In genomic region chr3:98374062-98374719, GRCm38 (mm10) we compare ENCODE assay signal across 20 mouse cellular contexts. TPM values are rescaled to one million over a fixed set of nuclear protein-coding genes. Genes with fewer than 3 reads are reported as not detected.
DNase-seq lines count a peak whose midpoint lies in the region; ATAC-seq lines count a peak whose summit lies in the region.
"Had no signal": no experiment of that assay in that cellular context is flagged by ENCODE, and none has a peak within 500 bp of the region (broad histone marks: within the 10 kb centered on the region; RNA-seq: fewer than 3 reads in every experiment).

No protein-coding gene starts in this region.

- H3K9ac ChIP-seq in forebrain, embryonic 16.5 days (replicated peaks; ENCODE audit: low read depth, low read length), result no peak overlapping the region
- H3K9ac ChIP-seq in hindbrain, embryonic 11.5 days (ENCODE audit: low read depth, low read length), result no peak overlapping the region
- H3K9ac ChIP-seq: embryonic facial prominence, embryonic 13.5 days; limb, embryonic 12.5 days; liver, embryonic 15.5 days had no signal

- H3K4me3 ChIP-seq in forebrain, embryonic 16.5 days (replicated peaks; ENCODE audit: low read length), result no peak overlapping the region
- no peak overlapping the region for H3K4me3 ChIP-seq in hindbrain, embryonic 11.5 days (ENCODE audit: low read depth, low read length)
- H3K4me3 ChIP-seq: embryonic facial prominence, embryonic 13.5 days; forebrain, embryonic 10.5 days; limb, embryonic 12.5 days; liver, embryonic 15.5 days had no signal

- H3K4me2 ChIP-seq in forebrain, embryonic 16.5 days (ENCODE audit: low read length), result no peak overlapping the region
- no peak overlapping the region for H3K4me2 ChIP-seq in hindbrain, embryonic 11.5 days (replicated peaks; ENCODE audit: low read depth, low read length)
- H3K4me2 ChIP-seq: embryonic facial prominence, embryonic 13.5 days; limb, embryonic 12.5 days; liver, embryonic 15.5 days had no signal

- peak; percentile 17 to 44 for DNase-seq in adrenal gland, adult (ENCODE audit: inconsistent age in 2 of 2, low spot score in 1 of 2)
- no peak for DNase-seq in adrenal gland, postnatal 25 days
- peak; percentile 21 for DNase-seq in 3134 (ENCODE audit: extremely low read depth, insufficient read length, low spot score)
- peak; percentile 64 for DNase-seq in heart, adult 8-10 months (ENCODE audit: low spot score)
- DNase-seq in heart, postnatal 10 days, result peak; percentile 31 to 38
- DNase-seq in hindbrain, embryonic 11.5 days (ENCODE audit: low spot score), result no peak
- DNase-seq in left cerebral cortex, postnatal 36 days (ENCODE audit: low spot score in 2 of 2), result no peak
- DNase-seq: adrenal gland, adult 2 months; cerebellum, adult 2 months; kidney, adult 9 months; kidney, postnatal 4 days; layer of hippocampus, postnatal 36 days; thymus, postnatal 14 days had no signal

- H3K9me3 ChIP-seq in forebrain, embryonic 16.5 days (ENCODE audit: control insufficient read depth, low read length), result no peaks in the 10 kb centered on the region
- H3K9me3 ChIP-seq in hindbrain, embryonic 11.5 days (ENCODE audit: control insufficient read depth, low read length), result no peaks in the 10 kb centered on the region
- H3K9me3 ChIP-seq: embryonic facial prominence, embryonic 13.5 days; liver, embryonic 15.5 days had no signal

- H3K27ac ChIP-seq in forebrain, embryonic 16.5 days (ENCODE audit: low read length), result no peak overlapping the region
- H3K27ac ChIP-seq in hindbrain, embryonic 11.5 days (ENCODE audit: low read depth, low read length), result no peak overlapping the region
- H3K27ac ChIP-seq: embryonic facial prominence, embryonic 13.5 days; forebrain, embryonic 10.5 days; limb, embryonic 12.5 days; liver, embryonic 15.5 days had no signal

- 82% methylated on average over 3 of the region's 3 CpGs for WGBS in forebrain, embryonic 16.5 days
- 83% methylated on average over 3 of the region's 3 CpGs for WGBS in hindbrain, embryonic 11.5 days

- intact Hi-C loops in heart, postnatal 10 days (cut with DNase I), result no loop called here
- intact Hi-C loops in left cerebral cortex, postnatal 36 days (cut with DNase I), result no loop called here

- no peak for ATAC-seq in forebrain, embryonic 16.5 days
- ATAC-seq in hindbrain, embryonic 11.5 days (ENCODE audit: low FRiP score), result no peak

- no peaks in the 10 kb centered on the region for H3K27me3 ChIP-seq in forebrain, embryonic 16.5 days (replicated peaks; ENCODE audit: control insufficient read depth, insufficient read depth, low read length)
- no peaks in the 10 kb centered on the region for H3K27me3 ChIP-seq in hindbrain, embryonic 11.5 days (ENCODE audit: control insufficient read depth, insufficient read depth, low read length)
- H3K27me3 ChIP-seq: embryonic facial prominence, embryonic 13.5 days; limb, embryonic 12.5 days; liver, embryonic 15.5 days had no signal

- no peaks in the 10 kb centered on the region for H3K4me1 ChIP-seq in forebrain, embryonic 16.5 days (replicated peaks; ENCODE audit: control insufficient read depth, insufficient read depth, low read length)
- H3K4me1 ChIP-seq in hindbrain, embryonic 11.5 days (replicated peaks; ENCODE audit: control insufficient read depth, insufficient read depth, low read length), result no peaks in the 10 kb centered on the region
- H3K4me1 ChIP-seq: embryonic facial prominence, embryonic 13.5 days; limb, embryonic 12.5 days had no signal

- no peaks in the 10 kb centered on the region for H3K36me3 ChIP-seq in forebrain, embryonic 16.5 days (ENCODE audit: control insufficient read depth, insufficient read depth)
- H3K36me3 ChIP-seq in hindbrain, embryonic 11.5 days (ENCODE audit: control insufficient read depth, insufficient read depth, low read length), result no peaks in the 10 kb centered on the region
- H3K36me3 ChIP-seq: embryonic facial prominence, embryonic 13.5 days; forebrain, embryonic 10.5 days; limb, embryonic 12.5 days; liver, embryonic 15.5 days had no signal

RNA-seq across cellular contexts. Expression of gene Zfp697, which starts 8.1 kb away (rescaled TPM):
- 6.1 and 6.2 TPM in 2 replicates for total RNA-seq in adrenal gland, postnatal 25 days (2021)
- total RNA-seq in heart, adult 8-10 months (2022), result 1 to 10 TPM; 6.9 to 8.7 (median 7.4) TPM
- total RNA-seq in heart, postnatal 10 days (2021), result 1 to 10 TPM; 7.9 to 8.6 TPM
- 14.7 and 18.1 TPM in 2 replicates for polyA plus RNA-seq in forebrain, embryonic 16.5 days (2015; fragmentation: Nextera tagmentation; extraction: Ambion mirVana)
- 12.2 and 15.5 TPM in 2 replicates for polyA plus RNA-seq in hindbrain, embryonic 11.5 days (2014; fragmentation: Nextera tagmentation; extraction: Ambion mirVana)
- total RNA-seq in left cerebral cortex, postnatal 36 days (2021), result 10 to 100 TPM; 32.1 to 38.1 TPM
- total RNA-seq: megakaryocyte-erythroid progenitor cell, adult 5-6 weeks; monocyte, adult 5-6 weeks had no signal

RNA-seq across cellular contexts. Expression of gene Phgdh, which starts 34.4 kb away (rescaled TPM):
- total RNA-seq in adrenal gland, postnatal 25 days (2021), result 15.4 and 17.6 TPM in 2 replicates
- total RNA-seq in heart, adult 8-10 months (2022), result 1 to 10 TPM; 1.1 to 1.8 (median 1.5) TPM
- 1 to 10 TPM; 5.9 to 7.4 TPM for total RNA-seq in heart, postnatal 10 days (2021)
- polyA plus RNA-seq in forebrain, embryonic 16.5 days (2015; fragmentation: Nextera tagmentation; extraction: Ambion mirVana), result 168 and 190 TPM in 2 replicates
- polyA plus RNA-seq in hindbrain, embryonic 11.5 days (2014; fragmentation: Nextera tagmentation; extraction: Ambion mirVana), result 311 and 319 TPM in 2 replicates
- total RNA-seq in left cerebral cortex, postnatal 36 days (2021), result 10 to 100 TPM; 51.1 to 62.0 TPM

Comparison
In these comparisons a context has a peak if more than half of its experiments do, and no peak if none do; other contexts are left out.
1. DNase-seq: peak in adrenal gland, adult (2 of 2), 3134 (single experiment), heart, adult 8-10 months (single experiment) and heart, postnatal 10 days (2 of 2); none in adrenal gland, postnatal 25 days (single experiment), hindbrain, embryonic 11.5 days (single experiment) and left cerebral cortex, postnatal 36 days (0 of 2).